Mouse (Mus musculus) lung, embryonic 15.5 days (tissue): ENCODE data around the gene Dedd. TPM values are rescaled to one million over a fixed set of nuclear protein-coding genes. Genes with fewer than 3 reads are reported as not detected.
A peak's percentile ranks its signal among the peaks of the same experiment; 100 is the strongest.
"Not testable (repeated sequence)": the region's sequence is repeated elsewhere in the genome, so short reads cannot be mapped to it uniquely, and the experiment has no call there.

Experiments
- ATAC-seq: fragments of 200-750 bp; cut with Nextera tagmentation; 2 replicates; pipeline ENCODE4 v1.8.0; 2017; ENCODE audit warnings: moderate number of reproducible peaks, borderline replicate concordance; ENCODE audit not compliant: low FRiP score, low TSS enrichment; ENCODE audit errors: extremely low read depth
- H3K27ac ChIP-seq: fragments of 300-500 bp; sonication (generic); 2 replicates; pipeline ENCODE4 v1.5.1; 2015; ENCODE audit warnings: moderate library complexity, mild to moderate bottlenecking, inconsistent platforms
- H3K27me3 ChIP-seq: fragments of 300-500 bp; sonication (generic); 2 replicates; pipeline ENCODE4 v1.6.1; 2015; ENCODE audit warnings: inconsistent platforms
- H3K36me3 ChIP-seq: fragments of 300-500 bp; sonication (generic); 2 replicates; pipeline ENCODE4 v1.6.1; 2015; ENCODE audit warnings: inconsistent platforms
- H3K4me1 ChIP-seq: fragments of 300-500 bp; sonication (generic); 2 replicates; pipeline ENCODE4 v1.6.1; 2015; ENCODE audit warnings: inconsistent platforms
- H3K4me2 ChIP-seq: fragments of 300-500 bp; sonication (generic); 2 replicates; pipeline ENCODE4 v1.6.1; 2015; ENCODE audit warnings: inconsistent platforms, mild to moderate bottlenecking, moderate library complexity
- H3K4me3 ChIP-seq: fragments of 300-500 bp; sonication (generic); 2 replicates; pipeline ENCODE4 v1.5.1; 2015; ENCODE audit warnings: mild to moderate bottlenecking, inconsistent platforms
- H3K9ac ChIP-seq: fragments of 300-500 bp; sonication (generic); 2 replicates; pipeline ENCODE4 v1.6.1; 2015; ENCODE audit warnings: inconsistent platforms
- H3K9me3 ChIP-seq: fragments of 300-500 bp; sonication (generic); 2 replicates; pipeline ENCODE4 v1.6.1; 2016; ENCODE audit warnings: inconsistent platforms
- WGBS: fragments of 180-500 bp; shearing (Covaris S2); methylation state at CpG from one replicate; pipeline ENCODE4 v1.1.7; 2015; 5-methylcytosine and 5-hydroxymethylcytosine counted together
- polyA plus RNA-seq: library from polyadenylated mRNA; unstranded; fragments of >200 nt; fragmentation: Nextera tagmentation; extraction: Ambion mirVana; gene quantifications from 2 replicates; pipeline ENCODE4 v1.2.1, GENCODE M21; 2015

The Dedd gene
- polyA plus RNA-seq, 1 experiment from 2014 or later = 50.5 TPM

- Histone ChIP-seq H3K27me3 (no peaks in the 10 kb centered on the region), H3K9ac (peak within 1 kb of the TSS; percentile 99), H3K4me1 (peaks cover 18% of the 10 kb centered on the region), H3K4me2 (peak within 1 kb of the TSS; percentile 69), H3K4me3 (peak within 1 kb of the TSS; percentile 99), H3K36me3 (peaks cover 58% of the 10 kb centered on the region), H3K9me3 (no peaks in the 10 kb centered on the region), H3K27ac (peak within 1 kb of the TSS; percentile 92)
- ATAC-seq = peak; percentile 94
- under 1% methylated on average over 45 of the region's 49 CpGs for WGBS
These were observed 41.5 kb upstream of the Dedd start, which contains the start of gene Usp21 for GRCm38 (mm10) chr1:171287136-171288081. Gene Usp21 (minus strand): TSS chr1:171287991.

- Histone ChIP-seq H3K9ac (peak overlapping the region; percentile 41; the same call in 1 of the 2 replicates), H3K4me1 (peaks cover 21% of the 10 kb centered on the region), H3K27ac (peak overlapping the region; percentile 57; the same call in 1 of the 2 replicates), H3K27me3 (no peaks in the 10 kb centered on the region), H3K36me3 (peaks cover 49% of the 10 kb centered on the region), H3K4me2 (peak overlapping the region; percentile 69), H3K9me3 (no peaks in the 10 kb centered on the region), H3K4me3 (peak overlapping the region; percentile 99)
- WGBS = 64% methylated on average over 4 of the region's 4 CpGs
- ATAC-seq = no peak
These were observed 40.6 kb upstream of the Dedd start for GRCm38 (mm10) chr1:171288328-171288727.

GRCm38 (mm10) chr1:171293351-171293750 lies 35.6 kb upstream of the Dedd start:
- Histone ChIP-seq H3K27ac (no peak overlapping the region), H3K4me2 (peak overlapping the region; percentile 70), H3K9ac (no peak overlapping the region; the same call in 1 of the 2 replicates), H3K4me1 (peaks cover 11% of the 10 kb centered on the region; the same call in 1 of the 2 replicates), H3K9me3 (no peaks in the 10 kb centered on the region), H3K27me3 (no peaks in the 10 kb centered on the region; the same call in 1 of the 2 replicates), H3K36me3 (peaks cover 18% of the 10 kb centered on the region), H3K4me3 (peak overlapping the region; percentile 74)
- WGBS = 65% methylated on average over 3 of the region's 3 CpGs
- no peak for ATAC-seq

- H3K27me3 ChIP-seq = no peaks in the 10 kb centered on the region; the same call in 1 of the 2 replicates
- no peak for ATAC-seq
- peak overlapping the region; percentile 81 for H3K9ac ChIP-seq
- H3K4me3 ChIP-seq = peak overlapping the region; percentile 74
- H3K4me1 ChIP-seq = peaks cover 9% of the 10 kb centered on the region; the same call in 1 of the 2 replicates
- no peaks in the 10 kb centered on the region for H3K9me3 ChIP-seq
- peak overlapping the region; percentile 95 for H3K27ac ChIP-seq
- 15% methylated on average over 5 of the region's 5 CpGs for WGBS
- H3K36me3 ChIP-seq = peaks cover 12% of the 10 kb centered on the region
- peak overlapping the region; percentile 70 for H3K4me2 ChIP-seq
These were observed 35.0 kb upstream of the Dedd start for GRCm38 (mm10) chr1:171293906-171294297.

- Histone ChIP-seq H3K27me3 (no peaks in the 10 kb centered on the region; the same call in 1 of the 2 replicates), H3K36me3 (peaks cover 6% of the 10 kb centered on the region; the same call in 1 of the 2 replicates), H3K4me2 (peak within 1 kb of the TSS; percentile 70), H3K9ac (peak within 1 kb of the TSS; percentile 81), H3K4me3 (peak within 1 kb of the TSS; percentile 74), H3K9me3 (no peaks in the 10 kb centered on the region), H3K27ac (peak within 1 kb of the TSS; percentile 95), H3K4me1 (peaks cover 9% of the 10 kb centered on the region; the same call in 1 of the 2 replicates)
- ATAC-seq = peak; percentile 86
- under 1% methylated on average over 42 of the region's 42 CpGs for WGBS
These were observed 34.5 kb upstream of the Dedd start, which contains the start of gene Ufc1 for GRCm38 (mm10) chr1:171294298-171295062. Gene Ufc1 (minus strand): TSS chr1:171295024.

GRCm38 (mm10) chr1:171295063-171295402 lies 33.9 kb upstream of the Dedd start:
- Histone ChIP-seq H3K4me1 (peaks cover 9% of the 10 kb centered on the region; the same call in 1 of the 2 replicates), H3K9ac (peak overlapping the region; percentile 81), H3K4me2 (peak overlapping the region; percentile 70), H3K9me3 (no peaks in the 10 kb centered on the region), H3K27ac (peak overlapping the region; percentile 95), H3K27me3 (no peaks in the 10 kb centered on the region; the same call in 1 of the 2 replicates), H3K4me3 (peak overlapping the region; percentile 74), H3K36me3 (peaks cover under 1% of the 10 kb centered on the region; the same call in 1 of the 2 replicates)
- WGBS = 13% methylated on average over 3 of the region's 3 CpGs
- ATAC-seq = peak; percentile 4; the same call in 1 of the 2 replicates

GRCm38 (mm10) chr1:171298226-171298625 lies 30.7 kb upstream of the Dedd start:
- H3K27ac ChIP-seq = no peak overlapping the region

GRCm38 (mm10) chr1:171306157-171306556 lies 22.8 kb upstream of the Dedd start:
- 54% methylated on average over 5 of the region's 5 CpGs for WGBS
- not testable (repeated sequence) for H3K4me2 ChIP-seq, H3K9ac ChIP-seq, H3K4me1 ChIP-seq, H3K4me3 ChIP-seq, H3K9me3 ChIP-seq, H3K36me3 ChIP-seq, H3K27ac ChIP-seq, H3K27me3 ChIP-seq, ATAC-seq

More at GRCm38 (mm10) chr1:171298226-171298625, 30.7 kb upstream of the Dedd start:
- Histone ChIP-seq H3K27me3 (no peaks in the 10 kb centered on the region; the same call in 1 of the 2 replicates), H3K9me3 (no peaks in the 10 kb centered on the region), H3K36me3 (no peaks in the 10 kb centered on the region), H3K4me3 (no peak overlapping the region), H3K4me1 (peaks cover 7% of the 10 kb centered on the region; the same call in 1 of the 2 replicates), H3K9ac (no peak overlapping the region), H3K4me2 (no peak overlapping the region)
- WGBS = 62% methylated on average over 3 of the region's 3 CpGs
- ATAC-seq = no peak

- H3K4me1 ChIP-seq = no peaks in the 10 kb centered on the region
- no peak overlapping the region for H3K27ac ChIP-seq
- no peak overlapping the region for H3K4me3 ChIP-seq
- 71% methylated on average over 2 of the region's 2 CpGs for WGBS
- H3K4me2 ChIP-seq = no peak overlapping the region
- H3K27me3 ChIP-seq = no peaks in the 10 kb centered on the region
- no peak for ATAC-seq
- no peaks in the 10 kb centered on the region for H3K9me3 ChIP-seq
- no peaks in the 10 kb centered on the region for H3K36me3 ChIP-seq
- H3K9ac ChIP-seq = no peak overlapping the region
These were observed 19.6 kb upstream of the Dedd start for GRCm38 (mm10) chr1:171309321-171309720.

GRCm38 (mm10) chr1:171319748-171320147 lies 9.2 kb upstream of the Dedd start:
- 23% methylated on average over 7 of the region's 7 CpGs for WGBS
- H3K36me3 ChIP-seq = no peaks in the 10 kb centered on the region
- H3K27ac ChIP-seq = no peak overlapping the region
- no peak overlapping the region for H3K4me3 ChIP-seq
- no peaks in the 10 kb centered on the region for H3K27me3 ChIP-seq
- no peak overlapping the region; the same call in 1 of the 2 replicates for H3K4me2 ChIP-seq
- no peaks in the 10 kb centered on the region for H3K4me1 ChIP-seq
- H3K9ac ChIP-seq = no peak overlapping the region
- no peaks in the 10 kb centered on the region for H3K9me3 ChIP-seq
- ATAC-seq = no peak

- Histone ChIP-seq H3K9me3 (no peaks in the 10 kb centered on the region), H3K36me3 (no peaks in the 10 kb centered on the region), H3K4me2 (no peak overlapping the region; the same call in 1 of the 2 replicates), H3K27ac (no peak overlapping the region), H3K4me3 (no peak overlapping the region), H3K27me3 (no peaks in the 10 kb centered on the region), H3K9ac (no peak overlapping the region), H3K4me1 (no peaks in the 10 kb centered on the region)
- no peak for ATAC-seq
- WGBS = 25% methylated on average over 5 of the region's 5 CpGs
These were observed 8.8 kb upstream of the Dedd start for GRCm38 (mm10) chr1:171320151-171320550.
